Mouse (Mus musculus) layer of hippocampus, adult 9-11 months (tissue): ENCODE data around the gene Gm12216.

Experiments used
- DNase-seq: peaks from one replicate; pipeline ENCODE4 v3.0.0; 2022

The Gm12216 gene

DNA sequence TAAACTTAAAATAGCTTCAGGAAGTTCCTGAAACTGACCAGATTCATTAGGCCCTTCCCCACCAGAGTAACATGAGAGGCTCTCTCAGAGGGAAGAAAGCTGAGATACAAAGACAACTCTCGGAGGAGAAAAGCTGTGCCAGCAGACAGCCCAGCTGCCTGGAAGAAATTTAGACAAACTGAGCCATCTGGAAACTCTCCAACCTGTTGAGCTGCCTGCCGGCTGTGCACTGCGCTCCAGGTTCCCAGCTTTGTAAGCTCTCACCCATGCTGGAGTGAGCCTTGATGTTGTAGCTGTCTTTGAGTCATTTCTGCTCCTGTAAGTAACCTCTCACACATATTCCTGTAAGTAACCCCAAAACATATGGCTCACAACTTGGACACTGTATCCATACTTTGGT lies 66.1 kb downstream of the Gm12216 start:
- DNase-seq: peak; percentile 50

DNA sequence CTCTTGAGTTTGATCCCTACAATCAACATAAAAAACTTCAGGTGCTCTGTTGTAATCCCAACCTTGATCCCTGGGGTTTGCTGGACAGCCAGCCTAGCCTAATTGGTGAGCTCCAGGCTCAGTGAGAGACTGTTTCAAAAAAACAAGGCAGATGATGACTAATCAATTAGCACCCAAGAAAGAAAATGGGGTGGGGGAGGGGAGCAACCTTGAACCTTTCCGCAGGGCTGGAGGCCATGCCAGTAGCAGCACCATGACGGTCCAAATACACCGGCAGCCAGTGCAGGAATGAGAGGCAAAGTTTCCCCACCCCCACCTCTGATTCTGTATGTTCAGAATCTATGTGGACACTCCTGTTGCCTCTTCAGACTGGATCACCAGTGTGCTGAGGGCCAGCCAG lies 69.8 kb downstream of the Gm12216 start:
- DNase-seq: no peak

DNA sequence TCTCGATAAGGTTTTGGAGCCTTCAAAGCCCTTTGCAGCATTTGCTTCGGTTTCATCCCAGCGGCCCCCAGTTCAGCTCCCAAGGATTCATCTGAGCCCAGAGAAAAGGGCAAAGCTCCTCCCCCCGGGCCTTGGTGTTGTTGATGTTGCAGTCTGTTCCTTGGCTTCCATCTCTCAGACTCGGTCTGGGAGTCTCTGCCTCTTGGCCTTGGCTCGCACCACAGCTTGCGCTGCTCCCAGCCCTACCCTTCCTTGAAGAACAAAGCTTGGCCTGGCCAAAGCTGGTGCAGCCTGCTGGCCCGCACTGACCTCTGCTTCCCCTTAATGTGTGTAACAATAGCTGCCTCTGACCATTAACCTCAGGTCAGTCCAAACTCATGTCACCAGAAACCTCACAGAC lies 70.9 kb downstream of the Gm12216 start:
- DNase-seq: no peak

DNA sequence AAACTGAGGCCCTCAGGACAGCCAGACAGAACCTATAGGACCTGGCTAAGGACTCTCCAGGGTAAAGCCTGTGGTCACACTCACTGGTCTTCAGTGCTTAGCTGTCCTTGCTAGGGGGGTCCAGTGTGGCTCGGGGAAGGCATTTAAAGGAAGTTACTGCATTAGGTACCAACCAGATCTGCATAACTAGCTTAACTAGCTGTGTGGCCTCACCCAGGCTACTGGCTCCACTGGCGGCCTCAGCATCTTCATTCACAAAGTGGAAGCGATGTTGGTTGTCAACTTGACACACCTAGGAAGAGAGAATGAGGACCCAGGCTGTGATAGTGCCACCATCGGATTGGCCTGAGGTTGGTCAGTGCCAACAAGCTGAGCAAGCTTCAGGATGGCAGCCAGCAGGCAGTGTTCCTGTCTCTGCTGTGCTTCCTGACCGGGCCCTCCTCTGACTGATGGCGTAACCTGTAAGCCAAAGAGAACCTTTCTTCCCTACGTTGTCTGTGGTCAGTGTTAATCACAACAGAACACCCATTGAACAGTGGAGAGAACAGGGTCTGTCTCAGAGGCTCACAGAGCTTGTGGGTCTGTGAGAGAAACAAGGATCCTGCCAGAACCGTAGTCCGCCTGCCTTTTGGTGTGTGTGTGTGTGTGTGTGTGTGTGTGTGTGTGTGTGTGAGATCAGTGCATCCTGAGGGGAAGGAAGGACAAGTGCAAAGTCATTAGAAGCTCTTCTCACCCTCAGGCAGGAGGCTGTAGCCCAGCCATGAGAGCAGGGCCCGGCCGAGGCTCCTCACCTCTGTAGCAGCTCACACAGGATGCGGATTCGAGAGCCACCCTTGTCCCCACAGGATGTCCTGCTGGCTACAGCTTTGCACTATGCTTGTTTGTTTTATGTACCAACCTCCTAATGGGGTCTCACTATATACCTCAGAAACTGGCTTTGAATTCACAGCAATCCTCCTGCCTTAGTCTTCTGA lies 72.7 kb downstream of the Gm12216 start:
- DNase-seq: no peak

DNA sequence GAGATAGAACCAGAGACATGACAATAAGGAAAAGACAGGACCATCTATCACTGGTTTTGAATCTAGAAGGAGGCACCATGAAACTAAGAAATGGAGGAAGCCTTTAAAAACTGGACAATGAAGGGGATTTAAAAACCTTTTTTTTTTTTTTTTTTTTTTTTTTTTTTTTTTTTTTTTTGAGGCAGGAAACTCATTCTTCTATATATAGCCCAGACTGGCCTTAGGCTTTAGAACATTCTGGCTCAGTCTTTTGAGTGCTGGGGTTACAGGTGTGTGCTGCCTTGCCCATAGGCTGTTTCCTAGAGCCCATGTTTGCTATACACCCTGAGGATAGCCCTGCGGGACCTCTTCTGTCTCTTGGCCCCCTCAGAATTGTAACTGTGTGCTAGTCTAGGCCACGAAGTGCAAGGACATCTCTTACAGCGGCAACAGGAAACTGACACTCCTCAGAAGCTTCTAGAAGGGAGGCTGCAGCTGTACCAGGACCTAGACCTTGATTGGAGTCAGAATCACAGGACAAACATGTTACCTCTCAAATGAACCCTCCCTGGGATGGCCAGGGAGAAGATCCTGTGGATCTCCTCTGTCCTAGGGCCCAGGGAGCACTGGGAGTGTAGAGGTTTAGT lies 73.6 kb downstream of the Gm12216 start:
- no peak for DNase-seq

DNA sequence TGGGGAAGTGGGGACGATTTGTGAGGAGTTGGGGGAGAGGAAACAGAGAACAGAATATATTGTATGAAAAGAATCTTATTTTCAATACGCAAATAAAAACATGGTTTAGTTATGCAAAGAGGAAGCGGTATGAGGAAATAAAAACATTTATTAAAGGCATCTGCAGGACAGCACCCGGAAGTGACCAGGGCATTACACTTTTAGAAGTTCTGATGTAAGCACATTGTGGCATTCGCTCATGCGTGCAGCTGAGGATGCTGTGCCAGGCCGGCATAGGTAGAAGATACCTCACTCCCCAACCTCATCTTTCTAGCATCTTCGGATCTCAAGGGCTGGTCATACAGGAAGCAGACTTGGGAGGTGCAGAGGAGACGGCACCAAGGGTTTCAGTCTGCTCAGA lies 75.8 kb downstream of the Gm12216 start:
- DNase-seq: no peak

DNA sequence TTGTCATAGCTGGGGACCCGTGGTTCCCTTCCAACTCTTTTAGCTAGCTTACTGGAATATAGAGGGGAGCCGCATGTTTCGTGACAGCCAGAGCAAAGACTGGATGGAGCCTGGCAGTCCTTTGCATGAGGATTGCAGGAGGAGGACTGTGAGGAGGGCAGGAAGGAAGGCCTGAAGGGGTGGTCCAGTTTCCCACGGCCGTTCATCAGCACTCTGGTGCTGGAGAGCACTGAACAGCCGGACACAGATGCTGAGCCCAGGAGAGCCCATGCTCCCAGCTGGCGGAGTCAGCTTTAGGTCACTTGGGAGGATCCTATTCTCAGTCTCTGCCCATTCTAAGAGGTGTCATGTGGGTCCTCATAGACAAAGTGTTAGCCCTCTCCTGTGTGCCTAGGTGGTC lies 77.1 kb downstream of the Gm12216 start:
- no peak for DNase-seq

DNA sequence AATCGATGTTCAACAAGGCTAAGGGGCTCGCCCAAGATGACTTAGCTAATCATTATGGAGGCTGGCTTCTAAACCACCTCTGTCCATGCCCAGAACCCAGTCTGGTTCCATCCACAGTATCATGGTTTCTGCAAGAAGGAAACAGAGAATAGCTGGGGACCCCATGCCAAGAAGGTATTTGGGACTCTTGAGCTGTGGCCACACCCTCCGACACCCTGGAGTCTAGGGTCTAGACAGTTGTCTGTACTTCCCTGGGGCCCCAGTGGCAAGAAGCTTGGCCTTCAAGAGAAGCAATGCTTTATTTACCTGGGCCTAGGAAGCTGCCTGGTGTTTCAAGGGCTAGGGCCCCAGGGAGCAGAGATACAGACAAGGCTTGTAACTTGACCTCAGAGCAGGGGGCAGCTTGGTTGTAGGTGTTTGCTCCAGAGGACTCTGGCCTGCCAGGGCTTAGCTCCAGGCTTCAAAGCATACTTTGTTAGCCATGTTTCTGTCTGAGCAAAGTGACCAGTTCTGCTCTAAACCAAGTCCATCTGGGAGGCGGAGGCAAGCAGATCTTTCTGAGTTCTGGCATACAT lies 77.8 kb downstream of the Gm12216 start:
- no peak for DNase-seq

DNA sequence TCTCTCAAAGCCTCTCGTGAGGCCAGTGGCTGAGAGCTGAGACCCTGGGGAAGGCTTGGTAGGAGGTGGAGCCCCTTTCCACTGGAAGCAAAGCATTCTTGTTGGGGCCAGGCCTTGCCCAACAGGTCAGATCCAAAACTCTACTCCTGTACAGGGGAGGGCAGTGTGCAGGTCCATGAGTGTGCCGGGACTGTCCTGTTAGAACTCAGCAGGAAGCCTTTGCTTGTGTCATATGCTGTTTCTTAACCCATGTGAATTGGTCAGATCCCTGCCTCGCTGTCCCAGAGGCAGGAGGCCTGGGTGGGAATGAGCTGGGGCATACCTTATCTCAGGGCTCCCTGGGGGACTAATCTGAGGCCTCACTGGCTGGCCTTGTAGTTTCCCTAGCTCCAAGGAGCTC lies 78.8 kb downstream of the Gm12216 start:
- DNase-seq: no peak

DNA sequence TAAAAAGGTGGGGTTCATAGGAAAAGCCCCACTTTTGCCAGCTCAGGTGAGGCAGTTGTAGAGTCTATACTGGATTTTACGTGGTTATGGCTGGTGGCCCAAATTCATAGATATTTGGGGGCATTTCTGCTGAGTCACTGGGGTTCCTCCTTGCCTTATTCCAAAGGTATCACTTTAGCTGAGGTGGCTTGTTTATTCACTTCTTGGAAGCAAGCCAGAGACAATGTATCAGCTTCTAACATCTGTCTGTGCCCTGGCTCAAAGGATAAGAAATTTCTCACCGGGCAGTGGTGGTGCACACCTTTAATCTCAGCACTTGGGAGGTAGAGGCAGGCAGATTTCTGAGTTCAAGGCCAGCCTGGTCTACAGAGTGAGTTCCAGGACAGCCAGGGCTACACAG lies 79.2 kb downstream of the Gm12216 start:
- no peak for DNase-seq

DNA sequence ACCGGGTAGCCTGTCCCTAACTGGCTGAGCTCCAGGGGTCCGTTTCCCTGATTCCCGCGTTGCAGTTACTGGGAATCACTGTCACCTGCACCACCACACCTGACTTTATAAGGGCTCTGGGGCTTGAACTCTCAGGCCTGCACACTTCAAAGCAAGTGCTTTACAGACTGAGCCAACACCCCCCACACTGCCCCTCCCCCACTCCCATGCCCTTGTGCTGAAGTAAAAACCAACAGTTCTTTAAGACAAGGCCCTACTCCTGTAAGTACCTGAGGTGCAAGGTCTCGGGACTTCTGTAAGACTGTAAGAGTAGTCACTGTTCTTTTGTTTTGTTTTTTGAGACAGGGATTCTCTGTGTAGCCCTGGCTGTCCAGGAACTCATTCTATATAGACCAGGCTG lies 80.6 kb downstream of the Gm12216 start:
- DNase-seq: no peak

DNA sequence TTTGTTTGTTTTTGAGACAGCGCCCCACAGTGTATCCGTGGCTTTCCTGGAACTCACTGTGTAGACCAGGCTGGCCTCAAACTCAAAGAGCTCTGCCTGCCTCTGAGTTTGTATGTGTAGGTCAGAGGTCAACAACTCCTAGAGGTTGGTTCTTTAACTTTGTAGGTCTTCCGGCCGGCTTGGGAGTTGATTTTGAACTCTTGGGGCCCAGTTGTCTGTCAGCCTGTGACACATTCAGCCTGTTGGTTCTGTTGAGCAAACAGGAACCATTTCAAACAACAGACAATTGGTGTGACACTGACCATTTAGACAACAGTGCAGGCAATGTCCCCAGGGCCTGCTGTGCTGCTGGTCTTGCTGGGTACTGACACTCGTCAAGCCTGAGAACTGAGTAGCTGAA lies 81.3 kb downstream of the Gm12216 start:
- no peak for DNase-seq

DNA sequence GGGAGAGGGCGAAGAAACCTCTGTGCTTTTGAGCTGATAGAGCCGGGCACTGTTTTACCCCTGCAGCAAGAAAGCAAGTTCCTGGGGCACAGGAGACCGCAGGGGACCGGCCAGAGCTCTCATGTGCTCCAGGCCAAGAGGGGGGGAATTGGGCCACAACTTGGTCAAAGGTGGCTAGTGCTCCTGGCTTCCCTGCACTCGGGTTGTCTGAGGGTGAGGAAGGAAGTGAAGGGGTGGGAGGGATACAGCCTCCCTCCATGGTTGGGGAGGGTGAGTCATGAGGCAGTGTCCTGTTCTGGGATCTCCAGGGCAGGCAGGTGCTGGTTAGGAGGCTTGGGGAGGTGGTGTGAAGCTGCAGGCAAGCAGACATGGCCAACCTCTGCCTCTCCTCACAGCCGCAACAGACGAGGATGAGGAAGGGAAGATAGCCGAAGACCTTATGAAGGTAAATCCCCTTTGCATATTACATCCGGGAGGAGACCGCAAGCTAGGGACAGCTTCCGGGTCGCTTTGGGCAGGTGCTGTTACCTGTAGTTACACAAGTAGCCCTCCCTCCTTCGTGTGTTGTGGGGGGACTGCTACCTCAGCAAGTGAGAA lies 84.3 kb downstream of the Gm12216 start:
- no peak for DNase-seq

DNA sequence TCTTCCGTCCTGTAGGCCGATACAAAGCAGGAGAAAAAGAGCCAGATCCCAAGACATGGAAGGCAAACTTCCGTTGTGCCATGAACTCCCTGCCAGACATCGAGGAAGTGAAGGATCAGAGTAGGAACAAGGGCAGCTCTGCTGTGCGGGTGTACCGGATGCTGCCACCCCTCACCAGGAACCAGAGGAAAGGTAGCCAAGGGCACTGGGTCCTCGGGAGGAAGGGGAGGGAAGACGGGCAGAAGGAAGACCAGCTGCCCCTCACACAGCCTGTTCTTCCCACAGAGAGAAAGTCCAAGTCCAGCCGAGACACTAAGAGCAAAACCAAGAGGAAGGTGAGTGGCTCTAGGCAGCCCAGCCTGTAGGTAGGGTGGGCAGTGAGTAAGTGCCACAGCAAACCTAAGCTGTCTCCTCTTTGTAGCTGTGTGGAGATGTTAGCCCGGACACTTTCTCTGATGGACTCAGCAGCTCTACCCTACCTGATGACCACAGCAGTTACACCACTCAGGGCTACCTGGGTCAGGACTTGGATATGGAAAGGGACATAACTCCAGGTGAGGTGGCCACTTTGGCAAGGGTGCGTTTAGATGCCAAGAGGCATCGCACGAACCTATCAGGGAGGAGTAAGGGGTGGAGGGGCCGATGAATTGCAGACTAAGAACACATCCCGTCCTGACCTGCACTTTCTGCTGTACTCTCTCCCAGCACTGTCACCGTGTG lies 85.3 kb downstream of the Gm12216 start:
- DNase-seq: no peak

DNA sequence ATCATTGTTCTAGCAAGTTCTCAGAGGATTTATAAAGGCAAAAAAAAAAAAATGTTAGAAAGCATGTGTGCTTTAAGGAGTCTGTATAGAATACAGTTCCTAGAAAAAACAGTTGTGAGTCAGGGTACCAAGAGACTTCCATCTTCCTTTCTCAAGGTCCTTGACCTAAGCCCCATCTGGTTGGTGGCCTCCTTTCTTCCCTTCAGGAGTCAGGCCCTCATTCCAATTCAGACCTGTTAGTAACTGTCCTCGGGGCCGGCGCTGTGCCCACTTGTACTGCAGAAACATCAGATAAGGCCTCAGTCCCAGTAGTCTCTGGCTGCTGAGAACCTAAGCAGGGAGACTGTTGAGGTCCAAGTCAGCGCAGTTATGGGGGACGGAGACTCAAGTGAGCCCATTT lies 86.0 kb downstream of the Gm12216 start, which contains the start of gene Gm17334:
Gene Gm17334, minus strand, starts transcription at position 101 of the 400 bp plus-strand sequence.
- no peak for DNase-seq

DNA sequence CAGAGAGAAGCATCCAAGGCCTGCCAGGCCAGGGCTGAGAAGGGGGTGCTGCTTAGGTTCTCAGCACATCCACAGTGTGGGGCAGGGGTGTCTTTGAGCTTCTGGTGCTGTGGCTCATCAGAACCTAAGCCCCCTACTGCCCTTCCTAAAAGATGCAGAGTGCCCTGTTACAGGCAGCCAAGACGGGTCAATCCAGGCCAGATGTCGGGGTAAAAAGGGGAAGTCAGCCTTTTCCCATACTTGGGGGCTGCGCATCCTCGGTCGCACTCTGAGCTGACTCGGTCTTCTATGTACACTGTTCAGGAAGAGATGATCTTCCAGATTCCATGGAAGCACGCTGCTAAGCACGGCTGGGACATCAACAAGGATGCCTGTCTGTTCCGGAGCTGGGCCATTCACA lies 86.5 kb downstream of the Gm12216 start:
- no peak for DNase-seq

DNA sequence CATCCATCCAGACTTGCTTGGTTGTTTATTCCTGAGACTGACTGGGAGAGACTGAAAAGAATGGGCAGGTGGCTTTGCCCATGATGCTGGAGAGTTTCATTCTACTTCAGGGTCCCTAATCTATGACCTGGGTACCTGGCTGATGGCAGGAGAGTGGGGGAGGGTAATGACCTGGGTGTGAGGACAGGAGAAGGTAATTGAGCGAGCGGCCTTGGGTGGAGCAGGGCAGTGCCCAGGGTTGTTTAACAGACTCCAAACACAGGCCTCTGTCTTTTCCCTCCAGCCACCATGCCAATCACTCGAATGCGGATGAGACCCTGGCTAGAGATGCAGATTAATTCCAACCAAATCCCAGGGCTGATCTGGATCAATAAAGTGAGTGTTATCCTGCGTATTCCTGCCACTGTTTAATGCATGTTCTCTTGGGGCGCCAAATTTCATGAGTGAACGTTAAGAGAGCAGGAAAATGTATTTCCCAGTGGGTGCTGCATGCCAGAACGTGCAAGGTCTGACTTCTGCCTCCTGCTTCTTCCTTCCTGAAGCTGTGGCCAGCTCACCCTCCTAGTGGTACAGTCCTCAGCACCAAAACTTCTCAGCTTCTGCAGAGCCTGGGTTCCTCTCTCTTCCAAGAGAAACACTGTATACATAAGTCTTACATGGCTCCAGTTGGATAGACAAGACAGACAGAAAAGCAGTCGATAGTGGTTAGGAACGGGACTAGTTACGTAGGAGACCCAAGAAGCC lies 87.9 kb downstream of the Gm12216 start:
- DNase-seq: no peak

DNA sequence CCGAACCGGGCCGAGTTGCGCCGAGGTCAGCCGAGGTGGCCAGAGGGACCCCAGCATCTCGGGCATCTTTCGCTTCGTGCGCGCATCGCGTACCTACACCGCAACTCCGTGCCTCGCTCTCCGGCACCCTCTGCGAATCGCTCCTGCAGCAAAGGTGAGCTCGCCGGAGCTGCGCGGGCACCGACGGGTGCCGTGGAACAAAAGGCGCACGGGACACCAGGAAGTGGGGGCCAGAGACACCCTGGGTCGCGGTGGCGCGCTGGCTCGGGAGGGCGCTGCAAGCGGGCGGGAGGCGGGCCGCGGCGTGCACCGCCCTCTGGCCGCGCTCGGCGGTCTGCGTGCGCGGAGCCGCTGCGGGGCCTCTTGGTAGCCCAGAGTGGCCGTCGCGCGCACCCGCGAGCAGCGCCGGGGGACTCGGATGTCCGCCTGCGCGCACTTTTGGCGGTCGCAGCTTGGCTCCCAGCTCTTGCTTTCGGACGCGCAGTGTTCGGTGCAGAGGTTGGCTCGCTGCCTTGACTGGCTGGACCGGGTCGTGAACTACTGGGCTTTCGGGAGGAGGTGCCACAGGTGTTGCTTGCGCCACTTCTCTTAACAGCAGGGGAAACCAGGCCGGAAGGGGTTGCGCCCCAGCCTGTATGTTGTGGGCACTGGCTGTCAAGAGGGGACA lies 88.8 kb downstream of the Gm12216 start:
- peak; percentile 61 for DNase-seq

DNA sequence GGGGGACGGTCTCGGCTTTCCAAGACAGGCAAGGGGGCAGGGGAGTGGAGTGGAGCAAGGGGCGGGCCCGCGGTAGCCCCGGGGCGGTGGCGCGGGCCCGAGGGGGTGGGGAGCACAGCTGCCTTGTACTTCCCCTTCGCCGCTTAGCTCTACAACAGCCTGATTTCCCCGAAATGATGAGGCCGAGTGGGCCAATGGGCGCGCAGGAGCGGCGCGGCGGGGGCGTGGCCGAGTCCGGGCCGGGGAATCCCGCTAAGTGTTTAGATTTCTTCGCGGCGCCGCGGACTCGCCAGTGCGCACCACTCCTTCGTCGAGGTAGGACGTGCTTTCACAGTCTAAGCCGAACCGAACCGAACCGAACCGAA lies 89.3 kb downstream of the Gm12216 start, which contains the start of gene Irf1:
Gene Irf1, plus strand, starts transcription at position 255 of the 365 bp plus-strand sequence.
- peak; percentile 91 for DNase-seq

DNA sequence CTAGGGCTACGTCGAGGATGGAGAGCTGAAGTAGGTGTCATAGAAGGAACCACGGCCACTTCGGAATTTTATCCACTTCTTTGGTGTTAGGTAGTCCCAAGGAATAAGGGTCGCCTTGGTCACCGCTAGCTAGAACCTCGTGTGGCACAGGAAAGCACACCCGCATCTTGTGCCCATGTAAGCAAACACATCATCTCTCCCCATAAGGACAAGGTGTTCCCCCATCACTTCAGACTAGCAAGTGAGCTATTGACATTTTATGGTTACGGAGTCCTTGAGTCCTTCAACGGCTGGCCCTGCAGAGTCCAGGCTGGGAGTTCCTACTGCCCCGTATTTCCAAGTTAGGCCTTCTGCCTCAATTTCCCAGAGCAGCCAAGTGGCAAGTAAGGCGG lies 89.9 kb downstream of the Gm12216 start:
- no peak for DNase-seq

DNA sequence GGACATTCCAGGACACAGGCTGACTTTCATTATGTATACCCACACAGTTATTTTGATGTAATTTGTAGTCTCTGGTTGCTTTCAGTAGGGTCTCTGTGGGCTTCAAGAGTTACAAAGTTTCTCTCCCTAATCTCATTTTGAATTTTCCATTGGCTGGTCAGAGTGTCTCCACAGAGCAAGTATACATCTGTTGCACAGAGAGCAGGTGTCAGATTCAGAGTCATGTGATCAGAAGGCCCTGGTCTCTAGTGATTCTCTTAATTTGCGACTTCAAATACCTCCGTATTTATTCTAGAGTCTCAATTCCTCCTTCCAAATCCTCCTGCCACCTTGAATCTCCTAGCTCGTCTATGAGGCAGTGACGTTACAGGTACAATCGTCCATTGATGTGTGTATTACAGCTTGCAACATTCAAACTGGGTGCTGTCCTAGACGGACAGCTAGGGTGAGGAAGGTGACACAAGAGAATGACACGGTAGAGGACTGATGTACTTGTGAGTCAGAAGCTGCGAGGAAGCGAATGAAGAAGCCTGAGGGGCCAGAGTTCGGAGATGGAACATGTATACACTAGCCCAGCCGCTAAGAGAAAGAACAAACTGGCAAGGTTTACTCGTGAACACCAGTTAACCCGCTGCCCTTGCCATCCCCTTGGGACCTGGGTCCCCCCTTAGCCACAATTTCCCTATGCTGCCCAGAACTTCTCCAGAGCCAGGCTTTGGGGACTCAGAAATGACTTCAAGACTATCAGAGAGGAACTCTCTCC lies 90.5 kb downstream of the Gm12216 start:
- no peak for DNase-seq
